Mouse (Mus musculus) left cerebral cortex, adult 8-10 months (tissue): ENCODE measurements around the gene Olfr951. TPM values are rescaled to one million over a fixed set of nuclear protein-coding genes. Genes with fewer than 3 reads are reported as not detected.

Source experiments
- DNase-seq, 2 experiments: peaks; one replicate each; pipeline ENCODE4 v3.0.0; 2022; ENCODE audit warnings: low spot score in 2 of 2
- total RNA-seq, 4 experiments: library from RNA; stranded (reverse); gene quantifications; 2 replicates each; pipeline ENCODE4 v1.2.4; 2022

The Olfr951 gene
- not detected for total RNA-seq

- DNase-seq = no peak
Observed at GRCm38 (mm10) chr9:39387110-39387509, at the start of gene Olfr951. Gene Olfr951, plus strand, starts transcription at chr9:39387410.

DNA sequence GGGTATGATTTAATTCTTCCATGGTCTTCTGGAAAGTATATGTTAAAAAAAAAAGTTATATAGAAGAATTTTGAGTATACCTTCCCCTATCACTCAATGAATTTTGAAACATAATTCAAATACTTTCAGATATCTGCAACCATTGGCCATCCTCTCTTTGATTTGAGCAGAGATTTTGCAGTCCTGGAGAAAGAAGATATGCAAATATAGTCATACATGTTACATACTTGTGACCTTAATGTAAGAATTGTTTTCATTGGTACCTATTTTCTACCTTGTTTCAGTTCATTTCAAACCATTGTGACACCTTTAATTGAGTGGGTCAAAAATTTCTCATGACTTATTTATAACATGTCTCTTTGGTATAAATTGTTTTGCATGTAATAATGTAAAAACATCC is 39.8 kb downstream of the Olfr951 start, which contains the start of gene Olfr952:
TSS of gene Olfr952 (minus strand) at position 101 of the 400 bp plus-strand sequence.
- DNase-seq = no peak

Other genes with a start within 250 kb of the Olfr951 start
- not detected for gene Olfr943, start 221.1 kb upstream of the Olfr951 start, total RNA-seq
- not detected for gene Olfr944, start 185.5 kb upstream of the Olfr951 start, total RNA-seq
- gene Olfr1537, start 137.4 kb upstream of the Olfr951 start, total RNA-seq = not detected
- not detected for gene Olfr945, start 110.6 kb upstream of the Olfr951 start, total RNA-seq
- gene Olfr948, start 61.4 kb upstream of the Olfr951 start, total RNA-seq = not detected
- gene Olfr952, start 39.7 kb downstream of the Olfr951 start, total RNA-seq = not detected
- not detected for gene Olfr954, start 69.3 kb downstream of the Olfr951 start, total RNA-seq
- gene Olfr955, start 84.5 kb downstream of the Olfr951 start, total RNA-seq = not detected
- not detected for gene Olfr44, start 106.6 kb downstream of the Olfr951 start, total RNA-seq
- gene Olfr957, start 128.4 kb downstream of the Olfr951 start, total RNA-seq = not detected
- not detected for gene Olfr958, start 166.6 kb downstream of the Olfr951 start, total RNA-seq
- gene Olfr959, start 188.2 kb downstream of the Olfr951 start, total RNA-seq = not detected
- 1 to 10 TPM; 2.6 to 9.4 (median 6.5) TPM for gene AW551984, start 217.0 kb downstream of the Olfr951 start, total RNA-seq
- not detected for gene Olfr148, start 223.2 kb downstream of the Olfr951 start, total RNA-seq
- not detected for gene Olfr960, start 234.0 kb downstream of the Olfr951 start, total RNA-seq